Mouse (Mus musculus) embryo, embryonic 11 days (tissue): ENCODE measurements at regions not wholly inside any gene's neighbourhood (a gene's known extent, or its start where the extent isn't known, plus 50 kb on each side); places are given as distances from the start of the nearest gene placed in this dataset.
A peak's percentile ranks its signal among the peaks of the same experiment; 100 is the strongest.

Experiments used
- DNase-seq: peaks from one replicate; pipeline ENCODE4 v3.0.0-alpha.2; 2015

DNA sequence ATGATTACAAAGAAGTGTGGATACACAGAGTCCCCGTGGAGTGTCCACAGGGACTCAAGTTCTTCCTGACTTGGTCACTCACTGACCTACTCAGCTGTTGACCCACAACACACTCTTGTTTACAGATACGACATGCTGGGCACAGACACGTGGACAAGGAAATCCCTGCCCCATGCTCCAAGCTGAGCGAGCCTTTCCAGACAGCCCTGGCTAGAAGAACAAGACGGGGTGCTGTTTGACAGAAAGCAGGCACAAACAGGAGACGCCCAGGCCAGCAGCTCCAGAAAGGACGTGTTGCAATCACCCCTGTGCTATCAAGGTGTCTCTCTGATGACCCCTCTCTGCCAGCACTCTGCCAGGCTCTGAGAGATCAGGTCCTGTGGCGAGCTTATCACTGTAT lies 112.6 kb upstream of the Gm14444 start:
- no peak for DNase-seq

GRCm38 (mm10) chr2:174899940-174900670 lies 109.9 kb upstream of the Gm14444 start:
- DNase-seq = no peak

GRCm38 (mm10) chr2:174900671-174900991 lies 109.4 kb upstream of the Gm14444 start:
- peak; percentile 74 for DNase-seq

- no peak for DNase-seq
Observed at GRCm38 (mm10) chr2:174901801-174902200, 108.2 kb upstream of the Gm14444 start.

DNA sequence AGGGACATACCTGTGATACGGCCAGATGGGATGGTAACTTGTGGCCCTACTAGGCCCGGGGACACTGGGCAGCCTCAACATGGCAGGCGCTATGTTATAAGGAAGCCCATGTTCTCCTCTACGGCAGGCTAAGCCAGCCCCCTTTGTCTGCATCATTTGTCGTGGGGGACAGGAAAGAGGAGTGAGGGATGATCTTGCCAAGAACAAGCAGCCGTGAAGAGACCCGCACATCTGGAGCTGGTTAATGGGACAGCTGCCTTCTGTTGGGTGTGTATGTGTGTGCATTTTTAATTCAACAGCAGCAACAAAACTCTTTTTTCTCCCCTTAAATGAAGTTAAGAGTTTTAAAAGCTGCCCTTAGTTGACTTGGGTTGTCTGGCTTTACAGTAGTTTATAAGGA lies 106.4 kb upstream of the Gm14444 start:
- DNase-seq = peak; percentile 46

DNA sequence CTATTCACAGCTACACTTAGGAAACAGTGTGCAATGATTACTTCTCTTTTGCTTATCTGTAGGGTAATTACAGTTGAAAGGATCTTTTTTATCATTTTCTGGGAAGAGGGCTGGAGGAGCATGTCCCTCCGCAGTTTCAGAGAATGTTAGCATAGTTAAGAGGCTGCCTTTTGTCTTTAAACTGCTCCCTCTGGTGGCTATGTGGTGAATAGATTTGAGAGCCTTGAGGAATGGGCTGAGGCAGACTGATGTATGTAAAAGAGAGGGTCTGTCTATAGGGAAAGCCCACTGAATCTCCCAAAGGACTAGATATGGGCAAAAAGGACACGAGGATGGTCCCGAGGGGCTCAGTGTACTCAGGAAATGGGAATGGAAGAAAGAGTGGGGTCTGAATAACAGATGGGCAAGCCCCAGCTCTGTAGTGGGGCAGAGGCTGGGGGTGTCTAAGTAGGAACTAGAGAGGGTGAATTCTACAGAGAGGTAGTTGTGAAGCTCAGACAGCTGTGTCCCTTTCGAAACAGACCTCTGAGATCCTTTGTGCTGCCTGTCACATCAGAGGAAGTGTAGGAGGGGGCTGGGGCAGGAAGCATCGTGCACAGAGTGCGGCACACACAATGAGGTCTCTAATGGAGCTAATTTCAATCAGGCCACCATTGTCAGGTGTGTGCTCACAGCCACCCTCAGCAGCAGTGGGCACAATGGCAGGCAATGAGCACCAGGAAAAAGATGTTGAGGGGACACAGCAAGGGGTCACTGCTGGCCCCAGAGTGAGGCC lies 104.0 kb upstream of the Gm14444 start:
- peak; percentile 82 for DNase-seq

- DNase-seq = peak; percentile 92
Observed at GRCm38 (mm10) chr2:174917146-174917905, 92.7 kb upstream of the Gm14444 start.

- DNase-seq = peak; percentile 59
Observed at GRCm38 (mm10) chr2:174917975-174918374, 92.1 kb upstream of the Gm14444 start.

DNA sequence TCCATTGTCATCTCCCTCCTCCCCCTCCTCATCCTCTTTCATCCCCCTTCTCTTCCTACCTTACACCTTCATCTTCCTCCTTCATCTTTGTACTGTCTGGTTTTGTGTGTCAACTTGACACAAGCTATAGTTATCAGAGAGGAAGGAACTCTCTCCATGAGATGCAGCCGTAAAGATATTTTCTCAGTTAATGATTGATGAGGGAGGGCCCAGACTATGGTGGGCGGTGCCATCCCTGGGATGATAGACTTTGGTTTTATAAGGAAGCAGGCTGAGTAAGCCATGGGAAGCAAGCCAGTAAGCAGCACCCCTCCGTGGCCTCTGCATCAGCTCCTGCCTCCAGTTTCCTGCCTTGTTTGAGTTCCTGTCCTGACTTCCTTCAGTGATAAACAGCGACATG lies 87.8 kb upstream of the Gm14444 start:
- no peak for DNase-seq

DNA sequence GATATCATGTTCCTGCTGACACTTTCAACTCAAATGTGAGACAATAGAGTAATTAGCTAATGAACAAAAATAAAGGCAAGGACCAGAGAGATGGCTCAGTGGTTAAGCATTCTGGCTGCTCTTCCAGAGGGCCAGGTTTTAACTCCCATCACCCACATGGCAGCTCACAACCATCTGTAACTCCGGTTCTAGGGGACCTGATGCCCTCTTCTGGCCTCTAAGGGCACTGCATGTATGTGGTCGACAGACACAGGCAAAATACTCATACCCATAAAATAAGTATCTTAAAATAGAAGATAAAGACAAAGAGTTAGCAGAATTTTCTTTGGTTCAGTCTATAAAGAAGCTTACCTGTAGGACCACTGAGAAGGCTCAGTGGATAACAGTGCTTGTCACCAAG lies 80.3 kb upstream of the Gm14444 start:
- DNase-seq = no peak

DNA sequence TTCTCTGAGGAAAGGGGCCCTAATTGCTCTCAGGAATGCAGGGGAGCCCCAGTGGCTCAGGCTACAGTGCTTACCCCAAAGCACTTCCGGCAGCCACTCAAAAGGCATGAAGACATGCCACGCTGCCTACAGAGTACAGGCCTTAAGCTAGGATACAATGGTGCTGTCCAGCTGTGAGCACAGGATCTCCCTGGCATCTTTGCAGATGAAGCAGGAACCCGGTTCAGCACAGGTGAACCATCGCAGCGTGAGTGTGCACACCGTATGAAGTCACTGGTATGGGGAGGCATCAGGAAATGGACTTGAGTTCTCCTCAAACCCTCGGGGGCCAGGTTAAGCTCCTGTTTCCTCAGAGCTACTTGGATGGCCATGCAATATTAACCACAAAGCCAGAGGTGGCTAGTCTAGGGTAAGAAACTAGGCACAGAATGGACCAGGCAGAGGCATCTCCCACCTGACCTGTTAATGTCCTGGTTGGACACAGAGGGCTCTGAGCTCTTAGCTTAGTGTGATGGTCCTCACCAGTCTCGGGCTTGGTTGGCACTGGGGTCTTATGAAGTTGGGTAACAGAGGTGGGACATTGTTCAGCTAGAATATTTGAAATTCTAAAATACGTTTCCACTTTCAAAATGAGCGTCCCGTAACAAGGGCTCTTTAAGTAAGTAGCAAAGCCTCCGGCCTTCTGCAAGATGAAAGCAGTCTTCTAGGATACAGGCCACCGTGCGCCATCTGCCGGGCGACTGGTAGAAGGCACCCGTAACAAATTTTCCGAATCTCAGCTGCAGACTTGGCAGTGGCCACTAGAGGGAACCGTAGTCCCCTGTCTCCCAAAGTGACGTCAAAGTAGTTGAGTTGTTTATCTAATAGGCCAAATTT lies 77.7 kb upstream of the Gm14444 start:
- peak; percentile 88 for DNase-seq

GRCm38 (mm10) chr2:174933013-174933353 lies 77.1 kb upstream of the Gm14444 start:
- no peak for DNase-seq

DNA sequence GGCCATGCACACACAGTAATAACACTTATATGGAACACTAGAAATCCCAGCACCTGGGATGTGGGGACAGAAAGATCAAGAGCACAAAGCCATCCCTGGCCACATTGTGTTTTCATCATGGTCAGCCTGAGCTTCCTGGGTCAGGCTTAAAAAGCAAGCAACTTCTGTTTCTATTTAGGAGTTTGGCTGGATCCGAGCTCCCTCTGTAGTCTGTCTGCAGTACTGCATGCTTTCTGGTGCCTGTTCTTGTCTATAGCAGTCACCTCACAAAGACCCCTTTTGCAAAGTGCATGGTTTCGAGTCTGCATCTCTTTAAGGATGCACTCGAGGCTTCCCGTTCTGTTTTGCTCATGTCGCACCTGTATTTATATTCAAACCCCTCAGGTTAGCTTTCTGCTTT lies 73.4 kb upstream of the Gm14444 start:
- DNase-seq = peak; percentile 49

DNA sequence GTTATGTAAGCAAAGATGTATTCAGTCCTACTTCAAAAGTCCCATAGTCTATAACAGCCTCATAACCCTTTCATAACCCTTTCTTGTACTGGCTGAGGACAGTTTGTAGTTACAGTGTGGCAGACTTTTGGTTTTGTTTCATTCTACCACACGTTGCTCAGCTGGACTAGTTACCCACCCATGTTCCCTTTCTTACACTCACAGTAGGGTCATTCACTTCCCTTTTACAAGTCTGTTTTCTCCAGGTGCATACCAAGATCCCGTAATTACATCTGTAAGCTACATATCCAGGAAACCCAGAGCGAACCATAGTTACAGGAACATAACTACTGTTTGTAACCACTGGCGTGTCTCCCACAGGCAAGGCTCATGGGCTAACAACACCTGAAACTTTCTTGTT lies 72.1 kb upstream of the Gm14444 start:
- DNase-seq = no peak

- DNase-seq = no peak
Observed at GRCm38 (mm10) chr2:174942221-174942620, 67.8 kb upstream of the Gm14444 start.

- no peak for DNase-seq
Observed at GRCm38 (mm10) chr2:174948106-174948505, 61.9 kb upstream of the Gm14444 start.
